Mouse (Mus musculus) megakaryocyte, adult 5-6 weeks (primary cell): Measurements from ENCODE around the gene Sod3. TPM values are rescaled to one million over a fixed set of nuclear protein-coding genes. Genes with fewer than 3 reads are reported as not detected.
A peak's percentile ranks its signal among the peaks of the same experiment; 100 is the strongest.

Source experiments
- ATAC-seq: 2 replicates; pipeline ENCODE4 v1.8.0; 2016; ENCODE audit warnings: mild to moderate bottlenecking, inconsistent platforms; ENCODE audit not compliant: poor library complexity, severe bottlenecking
- total RNA-seq, 2 experiments: library from RNA; stranded (forward) in 1 of 2; stranded (reverse) in 1 of 2; fragments of 153-499, 151-499 nt in 1 of 2; fragments of 221-1000, 200-1000 nt in 1 of 2; gene quantifications; 2 replicates each; pipeline versions ENCODE4 v1.2.3 to v1.2.4; 2015 to 2017

Gene Sod3
- total RNA-seq, 2 experiments from 2014 or later = 0.07 TPM; not detected in 1

GRCm38 (mm10) chr5:52375847-52376246, 12.3 kb downstream of the Sod3 start:
- no peak for ATAC-seq

GRCm38 (mm10) chr5:52382837-52383236, 19.2 kb downstream of the Sod3 start:
- no peak for ATAC-seq

- ATAC-seq = peak; percentile 72
These were observed 20.2 kb downstream of the Sod3 start for GRCm38 (mm10) chr5:52383748-52384147.

- peak; percentile 78 for ATAC-seq
These were observed 22.4 kb downstream of the Sod3 start for GRCm38 (mm10) chr5:52386016-52386415.

- no peak for ATAC-seq
These were observed 24.6 kb downstream of the Sod3 start for GRCm38 (mm10) chr5:52388092-52388749.

GRCm38 (mm10) chr5:52390381-52390780, 26.8 kb downstream of the Sod3 start:
- no peak for ATAC-seq

- no peak for ATAC-seq
These were observed 27.9 kb downstream of the Sod3 start for GRCm38 (mm10) chr5:52391471-52391870.

GRCm38 (mm10) chr5:52393756-52394155, 30.2 kb downstream of the Sod3 start:
- no peak for ATAC-seq

GRCm38 (mm10) chr5:52404373-52404772, 40.8 kb downstream of the Sod3 start:
- ATAC-seq = no peak

GRCm38 (mm10) chr5:52408668-52409315, 45.2 kb downstream of the Sod3 start:
- no peak for ATAC-seq

- ATAC-seq = no peak
These were observed 46.6 kb downstream of the Sod3 start for GRCm38 (mm10) chr5:52410197-52410596.

GRCm38 (mm10) chr5:52411567-52411966, 48.0 kb downstream of the Sod3 start:
- no peak for ATAC-seq

GRCm38 (mm10) chr5:52415193-52415592, 51.6 kb downstream of the Sod3 start:
- ATAC-seq = no peak

- no peak for ATAC-seq
These were observed 52.3 kb downstream of the Sod3 start for GRCm38 (mm10) chr5:52415917-52416316.

GRCm38 (mm10) chr5:52416485-52416884, 52.9 kb downstream of the Sod3 start:
- no peak for ATAC-seq

Other genes with a start within 250 kb of the Sod3 start
- 191 and 207 TPM in 2 replicates for gene Dhx15, start 173.3 kb upstream of the Sod3 start, total RNA-seq (2015)
- 222 and 230 TPM in 2 replicates for gene Dhx15, start 173.3 kb upstream of the Sod3 start, total RNA-seq (2017)
- 0.09 TPM in 1 of 2 replicates, not detected in the other for gene Ccdc149, start 107.7 kb downstream of the Sod3 start, total RNA-seq (2015)
- not detected in 2 replicates for gene Ccdc149, start 107.7 kb downstream of the Sod3 start, total RNA-seq (2017)
- not detected in 2 replicates for gene Lgi2, start 202.7 kb downstream of the Sod3 start, total RNA-seq (2015)
- not detected in 2 replicates for gene Lgi2, start 202.7 kb downstream of the Sod3 start, total RNA-seq (2017)